Mouse (Mus musculus): Measurements from ENCODE around the gene Sik2. TPM values are rescaled to one million over a fixed set of nuclear protein-coding genes. Genes with fewer than 3 reads are reported as not detected.

The Sik2 gene
- total and polyA plus RNA-seq, 2 experiments from 2014 or later: 14.4 to 24.4 TPM

GRCm38 (mm10) chr9:50904196-50904847 is 104.6 kb downstream of the Sik2 start:
- H3K9ac ChIP-seq (replicated peaks; ENCODE audit: low read length, poor library complexity, severe bottlenecking): no peak overlapping the region
- no peak for TF ChIP-seq CTCF (IDR thresholded peaks at IDR 0.05)
- ATAC-seq (ENCODE audit: low FRiP score) (no peak), DNase-seq (ENCODE audit: low spot score) (no peak)
- H3K4me2 ChIP-seq (ENCODE audit: low read depth, low read length, poor library complexity, severe bottlenecking): no peak overlapping the region
- peaks cover 2% of the 10 kb centered on the region; the same call in 1 of the 2 replicates for H3K36me3 ChIP-seq (ENCODE audit: insufficient read depth, low read length)
- WGBS: 81% methylated on average over 6 of the region's 6 CpGs
- no peaks in the 10 kb centered on the region for H3K27me3 ChIP-seq (ENCODE audit: insufficient read depth, low read length)
- no peaks in the 10 kb centered on the region for H3K4me1 ChIP-seq (ENCODE audit: insufficient read depth, low read length)
- no peak overlapping the region for H3K27ac ChIP-seq (ENCODE audit: low read depth, low read length)
- H3K9me3 ChIP-seq (ENCODE audit: low read length): no peaks in the 10 kb centered on the region
- no peak overlapping the region for H3K4me3 ChIP-seq (ENCODE audit: low read depth, low read length)

DNA sequence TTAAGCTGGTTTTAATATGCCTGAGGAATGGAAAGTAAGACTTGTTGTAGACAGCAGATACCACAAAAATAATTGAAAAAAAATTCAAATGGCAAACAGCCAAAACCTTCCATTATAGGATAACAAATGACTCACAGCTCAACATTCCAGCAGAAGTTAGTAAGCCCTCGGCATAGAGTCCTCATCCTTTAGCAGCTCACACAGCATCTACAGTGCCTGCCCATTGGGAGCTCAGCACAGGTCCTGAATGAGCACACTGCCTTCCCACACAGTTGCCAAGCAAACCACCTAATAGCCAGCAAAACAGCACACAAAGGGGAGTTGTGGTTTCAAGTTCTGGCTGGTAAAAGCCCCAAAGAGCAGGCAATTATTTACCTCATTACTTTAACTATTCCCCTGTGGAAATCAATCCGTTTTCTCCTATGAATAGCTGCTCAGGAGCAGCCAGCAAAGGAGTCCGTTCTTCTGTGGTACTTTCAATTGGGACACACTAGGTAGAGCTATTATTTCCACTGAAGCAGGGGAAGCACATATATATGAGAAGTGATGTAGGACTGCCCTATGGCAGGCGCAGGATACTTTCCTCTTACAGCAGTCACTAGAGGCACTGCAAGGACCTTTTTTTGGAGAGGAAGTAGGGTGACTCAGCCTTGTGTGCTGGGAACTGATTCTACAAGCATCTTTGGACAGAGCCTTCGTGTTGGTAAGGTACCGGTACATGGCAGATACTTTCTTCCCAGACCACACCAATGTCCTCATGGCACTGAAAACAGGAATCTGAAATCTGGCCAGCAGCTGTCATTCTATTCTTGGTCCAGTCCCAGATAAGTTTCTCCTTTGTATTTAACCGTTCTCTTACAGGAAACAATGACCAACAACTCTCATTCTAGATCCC is 108.6 kb downstream of the Sik2 start:
- Histone ChIP-seq H3K4me3 (ENCODE audit: low read depth, low read length) (no peak overlapping the region), H3K36me3 (ENCODE audit: insufficient read depth, low read length) (peaks cover 23% of the 10 kb centered on the region), H3K27me3 (ENCODE audit: insufficient read depth, low read length) (no peaks in the 10 kb centered on the region), H3K9me3 (ENCODE audit: low read length) (no peaks in the 10 kb centered on the region), H3K4me1 (ENCODE audit: insufficient read depth, low read length) (no peaks in the 10 kb centered on the region), H3K4me2 (ENCODE audit: low read depth, low read length, poor library complexity, severe bottlenecking) (no peak overlapping the region), H3K27ac (ENCODE audit: low read depth, low read length) (no peak overlapping the region), H3K9ac (replicated peaks; ENCODE audit: low read length, poor library complexity, severe bottlenecking) (no peak overlapping the region)
- ATAC-seq (ENCODE audit: low FRiP score) (no peak), DNase-seq (ENCODE audit: low spot score) (no peak)
- 69% methylated on average over 7 of the region's 7 CpGs for WGBS
- no peak for TF ChIP-seq CTCF (IDR thresholded peaks at IDR 0.05)

DNA sequence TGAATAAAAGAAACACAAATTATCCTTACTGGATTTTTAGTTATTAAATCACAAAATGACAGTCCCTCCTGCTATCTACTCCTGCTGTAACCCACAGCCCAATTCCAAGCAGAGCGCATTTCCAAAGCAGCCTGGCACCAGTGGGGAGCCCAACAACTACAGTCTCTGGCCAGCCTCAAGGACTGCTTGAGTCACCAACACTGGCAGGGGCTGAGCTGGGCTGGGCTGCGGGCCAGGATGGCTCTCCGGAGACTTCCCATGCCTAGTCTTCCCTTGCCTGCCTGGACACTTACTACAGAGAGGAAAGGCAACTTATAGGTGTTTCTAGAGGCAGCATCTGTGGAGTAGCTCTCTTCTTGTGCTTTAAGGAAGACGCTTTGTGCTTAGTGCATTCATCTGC is 115.2 kb downstream of the Sik2 start:
- H3K27me3 ChIP-seq (ENCODE audit: insufficient read depth, low read length): no peaks in the 10 kb centered on the region
- 75% methylated on average over 4 of the region's 4 CpGs for WGBS
- H3K27ac ChIP-seq (ENCODE audit: low read depth, low read length): no peak overlapping the region
- H3K9me3 ChIP-seq (ENCODE audit: low read length): no peaks in the 10 kb centered on the region
- H3K9ac ChIP-seq (replicated peaks; ENCODE audit: low read length, poor library complexity, severe bottlenecking): no peak overlapping the region
- H3K4me2 ChIP-seq (ENCODE audit: low read depth, low read length, poor library complexity, severe bottlenecking): no peak overlapping the region
- ATAC-seq (ENCODE audit: low FRiP score): no peak
- TF ChIP-seq CTCF (IDR thresholded peaks at IDR 0.05): no peak
- peaks cover 37% of the 10 kb centered on the region for H3K36me3 ChIP-seq (ENCODE audit: insufficient read depth, low read length)
- no peak overlapping the region for H3K4me3 ChIP-seq (ENCODE audit: low read depth, low read length)
- no peaks in the 10 kb centered on the region for H3K4me1 ChIP-seq (ENCODE audit: insufficient read depth, low read length)
- peak; percentile 86 for DNase-seq (ENCODE audit: low spot score)

DNA sequence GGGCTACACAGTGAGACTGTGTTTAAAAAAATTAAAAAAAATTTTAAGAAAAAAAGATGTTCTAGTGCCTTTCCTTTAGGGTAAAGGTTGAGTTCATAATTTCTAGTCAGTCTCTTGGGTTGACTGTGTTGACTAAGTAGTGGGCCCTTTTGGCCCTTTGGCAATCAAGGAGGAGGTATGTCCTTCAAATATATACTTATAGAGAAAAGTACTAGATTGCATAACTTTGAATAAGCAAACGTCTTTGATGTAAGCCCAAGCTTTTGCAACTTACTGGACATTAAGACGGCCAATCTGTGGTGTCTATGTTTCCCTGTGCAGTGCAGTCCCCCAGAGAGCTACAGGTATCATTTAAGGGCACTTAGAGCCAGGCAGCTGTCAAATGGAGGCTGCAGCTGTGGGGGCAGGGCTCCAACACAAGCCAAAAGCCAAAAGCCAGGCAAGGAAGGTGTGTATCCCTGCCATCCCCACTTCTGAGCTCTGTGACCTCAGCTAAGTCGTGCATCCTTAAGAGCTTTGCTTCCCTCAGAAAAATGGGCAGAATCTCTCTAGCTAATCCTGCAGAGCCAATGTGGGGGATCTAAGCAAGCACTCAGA is 118.3 kb downstream of the Sik2 start:
- Histone ChIP-seq H3K36me3 (ENCODE audit: insufficient read depth, low read length) (peaks cover 28% of the 10 kb centered on the region), H3K9ac (replicated peaks; ENCODE audit: low read length, poor library complexity, severe bottlenecking) (no peak overlapping the region), H3K27me3 (ENCODE audit: insufficient read depth, low read length) (no peaks in the 10 kb centered on the region), H3K4me1 (ENCODE audit: insufficient read depth, low read length) (no peaks in the 10 kb centered on the region), H3K9me3 (ENCODE audit: low read length) (no peaks in the 10 kb centered on the region), H3K4me2 (ENCODE audit: low read depth, low read length, poor library complexity, severe bottlenecking) (no peak overlapping the region), H3K27ac (ENCODE audit: low read depth, low read length) (no peak overlapping the region), H3K4me3 (ENCODE audit: low read depth, low read length) (no peak overlapping the region)
- no peak for DNase-seq (ENCODE audit: low spot score)
- TF ChIP-seq CTCF (IDR thresholded peaks at IDR 0.05): no peak
- 88% methylated on average over 3 of the region's 3 CpGs for WGBS
- ATAC-seq (ENCODE audit: low FRiP score): no peak

GRCm38 (mm10) chr9:50889964-50890363 is 118.9 kb downstream of the Sik2 start:
- H3K27ac ChIP-seq (ENCODE audit: low read depth, low read length): no peak overlapping the region
- 82% methylated on average over 4 of the region's 4 CpGs for WGBS
- H3K4me2 ChIP-seq (ENCODE audit: low read depth, low read length, poor library complexity, severe bottlenecking): no peak overlapping the region
- no peak for TF ChIP-seq CTCF (IDR thresholded peaks at IDR 0.05)
- H3K36me3 ChIP-seq (ENCODE audit: insufficient read depth, low read length): peaks cover 22% of the 10 kb centered on the region
- no peaks in the 10 kb centered on the region for H3K27me3 ChIP-seq (ENCODE audit: insufficient read depth, low read length)
- H3K9ac ChIP-seq (replicated peaks; ENCODE audit: low read length, poor library complexity, severe bottlenecking): no peak overlapping the region
- no peaks in the 10 kb centered on the region for H3K4me1 ChIP-seq (ENCODE audit: insufficient read depth, low read length)
- no peaks in the 10 kb centered on the region for H3K9me3 ChIP-seq (ENCODE audit: low read length)
- H3K4me3 ChIP-seq (ENCODE audit: low read depth, low read length): no peak overlapping the region
- ATAC-seq (ENCODE audit: low FRiP score) (no peak), DNase-seq (ENCODE audit: low spot score) (no peak)

- Histone ChIP-seq H3K36me3 (ENCODE audit: insufficient read depth, low read length) (peaks cover 15% of the 10 kb centered on the region), H3K4me1 (ENCODE audit: insufficient read depth, low read length) (peaks cover 4% of the 10 kb centered on the region; the same call in 1 of the 2 replicates), H3K9ac (replicated peaks; ENCODE audit: low read length, poor library complexity, severe bottlenecking) (no peak overlapping the region), H3K4me2 (ENCODE audit: low read depth, low read length, poor library complexity, severe bottlenecking) (no peak overlapping the region), H3K27me3 (ENCODE audit: insufficient read depth, low read length) (no peaks in the 10 kb centered on the region), H3K4me3 (ENCODE audit: low read depth, low read length) (no peak overlapping the region), H3K9me3 (ENCODE audit: low read length) (no peaks in the 10 kb centered on the region), H3K27ac (ENCODE audit: low read depth, low read length) (no peak overlapping the region)
- no peak for TF ChIP-seq CTCF (IDR thresholded peaks at IDR 0.05)
- no peak for ATAC-seq (ENCODE audit: low FRiP score)
- DNase-seq (ENCODE audit: low spot score): no peak
- 84% methylated on average over 6 of the region's 6 CpGs for WGBS
Observed at GRCm38 (mm10) chr9:50889211-50889610, 119.7 kb downstream of the Sik2 start.
